Mouse (Mus musculus): ENCODE data around the gene Arhgef1.

DNA sequence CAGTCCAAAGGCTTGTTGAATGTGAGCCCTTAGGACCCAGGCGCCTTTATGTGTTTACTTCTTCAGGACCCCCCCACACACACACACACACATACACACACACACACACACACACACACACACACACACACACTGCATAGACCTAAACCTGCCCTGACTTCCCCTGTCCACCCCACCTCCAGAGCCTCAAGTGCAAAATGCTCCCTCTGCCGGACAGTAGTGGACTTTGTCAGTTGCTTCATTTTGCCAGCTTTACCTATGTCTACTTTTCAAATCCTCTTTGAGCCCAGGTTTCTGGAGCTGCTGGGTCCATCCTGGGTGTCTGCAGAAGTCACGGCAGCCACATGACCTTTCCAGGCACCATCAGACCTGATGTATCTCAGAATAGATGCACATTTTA lies 2.2 kb downstream of the Arhgef1 start:
- TF ChIP-seq GATA1 (IDR thresholded peaks at IDR 0.05; ENCODE audit: borderline replicate concordance, low read length) (no peak), FLI1 (IDR thresholded peaks at IDR 0.05; ENCODE audit: low read length) (no peak)
